Mouse (Mus musculus): Measurements from ENCODE around the gene Spata16. TPM values are rescaled to one million over a fixed set of nuclear protein-coding genes. Genes with fewer than 3 reads are reported as not detected.

The Spata16 gene
- polyA plus RNA-seq, 1 experiment, result not detected

DNA sequence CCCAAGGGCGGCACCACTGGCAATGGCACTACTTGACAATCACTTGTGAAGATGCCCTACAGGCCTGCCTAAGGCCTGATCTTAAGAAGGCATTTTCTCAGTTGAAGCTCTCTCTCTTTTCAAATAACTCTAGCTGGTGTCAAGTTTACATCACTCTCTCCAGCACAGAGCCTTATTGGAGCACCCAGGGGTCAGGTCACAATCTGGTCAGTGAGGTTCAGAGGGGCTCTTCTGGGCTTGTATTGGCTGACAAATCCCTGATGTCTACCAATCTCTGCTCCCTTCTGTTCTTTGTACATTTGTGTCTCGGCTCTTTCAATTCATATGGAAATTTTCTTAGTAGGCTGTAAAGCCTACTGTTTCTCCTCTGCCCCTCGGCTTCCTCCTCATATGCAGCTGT is 390.5 kb downstream of the Spata16 start:
- Histone ChIP-seq H3K36me3 (replicated peaks; ENCODE audit: low read length) (peaks cover 8% of the 10 kb centered on the region), H3K27me3 (replicated peaks) (no peaks in the 10 kb centered on the region), H3K4me1 (peaks cover 21% of the 10 kb centered on the region), H3K4me3 (replicated peaks) (no peak overlapping the region), H3K9me3 (peaks cover 43% of the 10 kb centered on the region)
- TF ChIP-seq GATA1 (IDR thresholded peaks at IDR 0.05; ENCODE audit: borderline replicate concordance, low read length), result no peak
- no peak for TF ChIP-seq FLI1 (IDR thresholded peaks at IDR 0.05; ENCODE audit: low read length)

DNA sequence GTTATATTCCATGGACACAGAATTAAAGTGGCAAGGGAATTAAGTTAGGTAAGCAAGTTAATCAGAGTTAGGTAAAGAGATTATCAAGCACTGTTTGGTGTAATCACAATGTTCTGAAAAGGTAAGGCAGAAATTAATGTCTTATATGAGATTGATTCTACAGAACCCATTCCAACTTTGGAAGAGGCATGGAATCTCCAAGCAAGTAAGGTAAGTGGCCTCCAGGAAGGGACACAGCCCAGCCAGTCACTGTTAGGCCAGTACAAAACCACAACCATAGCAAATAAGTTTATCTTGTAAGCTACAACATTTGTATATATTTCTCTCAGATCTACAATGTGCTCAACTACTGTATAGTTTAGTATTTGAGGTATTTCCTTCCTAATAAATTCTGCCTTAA is 391.1 kb downstream of the Spata16 start:
- Histone ChIP-seq H3K36me3 (replicated peaks; ENCODE audit: low read length) (peaks cover 8% of the 10 kb centered on the region), H3K4me3 (replicated peaks) (no peak overlapping the region), H3K27me3 (replicated peaks) (peaks cover 2% of the 10 kb centered on the region), H3K4me1 (peaks cover 21% of the 10 kb centered on the region), H3K9me3 (peaks cover 43% of the 10 kb centered on the region)
- TF ChIP-seq GATA1 (IDR thresholded peaks at IDR 0.05; ENCODE audit: borderline replicate concordance, low read length) (no peak), FLI1 (IDR thresholded peaks at IDR 0.05; ENCODE audit: low read length) (no peak)

DNA sequence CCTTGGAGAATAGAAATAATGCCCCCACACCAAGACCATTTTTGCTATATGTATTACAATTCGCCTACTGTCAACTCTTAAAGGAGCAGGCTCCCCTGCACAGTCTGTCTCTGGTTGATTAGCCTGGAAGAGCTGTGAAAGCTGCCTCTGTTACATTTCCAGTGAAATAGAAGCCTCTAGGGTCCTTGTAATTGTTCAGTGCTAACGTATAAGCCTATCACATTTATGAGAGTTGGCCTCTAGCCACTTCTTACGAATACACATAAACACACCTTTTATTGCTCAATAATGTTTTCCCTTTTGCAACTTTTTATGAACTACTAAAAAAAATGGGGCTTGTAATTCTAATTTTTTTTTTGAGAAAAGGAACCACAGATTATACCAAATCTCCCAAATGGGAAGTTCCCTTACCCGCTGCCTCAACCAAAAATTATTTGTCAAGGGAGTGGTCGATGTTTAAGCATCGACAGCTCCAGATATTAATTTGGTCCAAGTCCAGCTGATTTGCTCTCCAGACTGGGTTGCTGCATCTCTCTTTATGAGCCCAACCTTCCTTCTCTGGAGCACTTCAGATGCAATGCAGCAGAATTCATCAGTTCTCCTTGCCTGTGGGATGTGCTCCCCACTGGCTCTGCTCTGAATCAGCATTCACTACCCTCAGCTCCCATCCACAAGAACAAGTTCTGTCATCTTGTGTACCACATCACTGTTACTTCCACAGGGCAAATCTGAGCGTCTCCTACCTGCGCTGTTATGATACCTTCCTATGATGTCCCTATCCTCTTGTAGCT is 392.8 kb downstream of the Spata16 start:
- Histone ChIP-seq H3K27me3 (replicated peaks) (peaks cover 2% of the 10 kb centered on the region), H3K4me1 (peaks cover 18% of the 10 kb centered on the region), H3K4me3 (replicated peaks) (no peak overlapping the region), H3K9me3 (peaks cover 39% of the 10 kb centered on the region), H3K36me3 (replicated peaks; ENCODE audit: low read length) (peaks cover 8% of the 10 kb centered on the region)
- TF ChIP-seq FLI1 (IDR thresholded peaks at IDR 0.05; ENCODE audit: low read length), result no peak

Measured in megakaryocyte, embryonic 14.5 days (primary cell).